In genomic region chr7:141423811-141424210, GRCm38 (mm10) we compare ENCODE assay signal across 31 mouse cellular contexts. TPM values are rescaled to one million over a fixed set of nuclear protein-coding genes. Genes with fewer than 3 reads are reported as not detected.
"Had no signal": no experiment of that assay in that cellular context is flagged by ENCODE, and none has a peak within 500 bp of the region (broad histone marks: within the 10 kb centered on the region; RNA-seq: fewer than 3 reads in every experiment).

No protein-coding gene starts in this region.

- H3K4me3 ChIP-seq: embryonic facial prominence, embryonic 10.5 days; embryonic facial prominence, embryonic 12.5 days; embryonic facial prominence, embryonic 13.5 days; embryonic facial prominence, embryonic 15.5 days; erythroblast, embryonic 14.5 days; forebrain, embryonic 10.5 days; forebrain, embryonic 12.5 days; forebrain, embryonic 13.5 days; forebrain, embryonic 15.5 days; gastrocnemius, adult 2 months; heart, adult 2 months had no signal

- H3K27me3 ChIP-seq: embryonic facial prominence, embryonic 12.5 days; embryonic facial prominence, embryonic 13.5 days; embryonic facial prominence, embryonic 15.5 days; forebrain, embryonic 13.5 days; forebrain, embryonic 15.5 days had no signal

- H3K9ac ChIP-seq: embryonic facial prominence, embryonic 12.5 days; embryonic facial prominence, embryonic 13.5 days; embryonic facial prominence, embryonic 15.5 days; forebrain, embryonic 12.5 days; forebrain, embryonic 13.5 days; forebrain, embryonic 15.5 days; forebrain, postnatal 0 days had no signal

- H3K4me2 ChIP-seq: embryonic facial prominence, embryonic 12.5 days; embryonic facial prominence, embryonic 13.5 days; embryonic facial prominence, embryonic 15.5 days; forebrain, embryonic 12.5 days; forebrain, embryonic 13.5 days; forebrain, embryonic 15.5 days had no signal

- DNase-seq: cerebellum, adult 2 months; cerebellum, adult 8-10 months; cerebellum, adult 9-10 months; cerebellum, adult 9-11 months; cerebellum, postnatal 10 days; cerebellum, postnatal 14 days; cerebellum, postnatal 25 days; cerebellum, postnatal 36 days; embryo, embryonic 11 days; forebrain, postnatal 0 days; gastrocnemius, adult 2 months; gastrocnemius, postnatal 10 days; gastrocnemius, postnatal 14 days; gastrocnemius, postnatal 25 days; gastrocnemius, postnatal 36 days; heart, adult 11 months; heart, adult 18-20 months; heart, adult 2 months had no signal

- H3K9me3 ChIP-seq: embryonic facial prominence, embryonic 10.5 days; embryonic facial prominence, embryonic 12.5 days; embryonic facial prominence, embryonic 13.5 days; embryonic facial prominence, embryonic 15.5 days; forebrain, embryonic 10.5 days; forebrain, embryonic 12.5 days; forebrain, embryonic 13.5 days; forebrain, embryonic 15.5 days had no signal

- H3K27ac ChIP-seq: embryonic facial prominence, embryonic 10.5 days; embryonic facial prominence, embryonic 12.5 days; embryonic facial prominence, embryonic 13.5 days; embryonic facial prominence, embryonic 15.5 days; forebrain, embryonic 10.5 days; forebrain, embryonic 12.5 days; forebrain, embryonic 13.5 days; forebrain, embryonic 15.5 days; gastrocnemius, adult 2 months; heart, adult 2 months had no signal

- H3K36me3 ChIP-seq: embryonic facial prominence, embryonic 10.5 days; embryonic facial prominence, embryonic 12.5 days; embryonic facial prominence, embryonic 13.5 days; embryonic facial prominence, embryonic 15.5 days; forebrain, embryonic 10.5 days; forebrain, embryonic 15.5 days had no signal

- ATAC-seq: forebrain, embryonic 13.5 days; forebrain, embryonic 14.5 days; forebrain, embryonic 15.5 days; forebrain, embryonic 16.5 days; forebrain, postnatal 0 days had no signal

RNA-seq across cellular contexts. Expression of gene Cend1, which starts 5.5 kb away (rescaled TPM):
- total RNA-seq: common myeloid progenitor, adult 5-6 weeks; granulocyte monocyte progenitor cell, adult 5-6 weeks had no signal
- polyA plus RNA-seq: erythroblast, embryonic 14.5 days had no signal
